19 mouse cellular contexts compared by ENCODE assay signal in the genomic region with DNA sequence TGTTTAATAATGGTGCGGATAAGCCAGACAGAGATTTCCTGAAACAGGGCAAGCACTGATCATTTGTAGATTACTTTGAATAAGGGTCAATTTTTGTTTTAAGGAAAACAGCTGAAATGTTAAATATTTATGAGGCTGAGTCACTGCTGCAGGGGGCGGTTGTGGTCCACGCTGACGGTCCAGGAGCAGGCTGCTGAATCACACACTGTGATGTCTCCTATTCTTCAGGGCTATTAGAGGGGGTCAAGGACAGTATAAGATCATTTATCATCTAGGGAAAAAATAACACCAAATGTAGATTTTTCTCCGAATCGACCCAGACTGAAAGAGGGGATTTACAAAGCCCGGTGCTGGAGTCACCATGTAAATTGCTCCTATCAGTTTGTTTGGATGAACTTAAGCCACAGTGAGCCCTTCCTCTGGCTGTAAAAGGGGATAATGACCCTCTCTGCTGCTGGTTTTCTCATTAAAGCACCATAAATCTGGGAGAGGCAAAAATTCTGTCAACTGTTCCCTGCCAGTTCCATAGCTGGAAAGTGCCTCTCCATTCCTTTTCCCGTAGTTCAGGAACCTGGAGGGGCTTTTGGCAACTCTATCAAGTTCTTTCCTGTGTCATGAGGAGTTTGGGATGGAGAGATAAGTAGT.
A peak's percentile ranks its signal among the peaks of the same experiment; 100 is the strongest.
DNase-seq lines count a peak whose midpoint lies in the region; ATAC-seq and TF ChIP-seq lines count a peak whose summit lies in the region.
"Had no signal": no experiment of that assay in that cellular context is flagged by ENCODE, and none has a peak within 500 bp of the region (broad histone marks: within the 10 kb centered on the region; RNA-seq: fewer than 3 reads in every experiment).

No protein-coding gene starts in this region.

- H3K4me2 ChIP-seq in kidney, embryonic 14.5 days (replicated peaks; ENCODE audit: low read depth, low read length): no peak overlapping the region
- H3K4me2 ChIP-seq in stomach, postnatal 0 days (replicated peaks; ENCODE audit: low read depth): no peak overlapping the region
- H3K4me2 ChIP-seq: forebrain, embryonic 15.5 days; limb, embryonic 12.5 days; liver, embryonic 15.5 days had no signal

- TF ChIP-seq POLR2A in kidney, adult 2 months (IDR thresholded peaks at IDR 0.05; ENCODE audit: low read depth, low read length): no peak

- intact Hi-C loops in heart, postnatal 14 days (cut with DNase I): no loop called here

- H3K27me3 ChIP-seq in kidney, embryonic 14.5 days (ENCODE audit: control insufficient read depth, insufficient read depth, low read length): no peaks in the 10 kb centered on the region
- H3K27me3 ChIP-seq in kidney, adult 2 months (replicated peaks; ENCODE audit: control insufficient read depth, insufficient read depth, low read length): no peaks in the 10 kb centered on the region
- no peaks in the 10 kb centered on the region for H3K27me3 ChIP-seq in stomach, postnatal 0 days (ENCODE audit: control insufficient read depth, insufficient read depth, low read length)
- H3K27me3 ChIP-seq: forebrain, embryonic 15.5 days; limb, embryonic 12.5 days; liver, embryonic 15.5 days had no signal

- H3K9me3 ChIP-seq in kidney, embryonic 14.5 days (ENCODE audit: control insufficient read depth, low read length): no peaks in the 10 kb centered on the region
- H3K9me3 ChIP-seq in stomach, postnatal 0 days (ENCODE audit: control insufficient read depth, low read length): no peaks in the 10 kb centered on the region
- H3K9me3 ChIP-seq: embryonic facial prominence, embryonic 10.5 days; forebrain, embryonic 15.5 days; limb, embryonic 12.5 days; liver, embryonic 15.5 days; midbrain, embryonic 10.5 days had no signal

- peak; percentile 70; the same call in 1 of the 2 replicates for ATAC-seq in kidney, embryonic 14.5 days (ENCODE audit: low FRiP score, low TSS enrichment)
- ATAC-seq in stomach, postnatal 0 days (ENCODE audit: low FRiP score, low TSS enrichment): no peak
- ATAC-seq: forebrain, embryonic 15.5 days had no signal

- H3K9ac ChIP-seq in kidney, embryonic 14.5 days (ENCODE audit: low read depth, low read length): no peak overlapping the region
- H3K9ac ChIP-seq in stomach, postnatal 0 days (ENCODE audit: low read length): no peak overlapping the region
- H3K9ac ChIP-seq: forebrain, embryonic 15.5 days; limb, embryonic 12.5 days; liver, embryonic 15.5 days had no signal

- 0 out of 2 replicates have a peak, but pooled peaks cover 4% of the 10 kb centered on the region for H3K4me1 ChIP-seq in kidney, embryonic 14.5 days (ENCODE audit: control insufficient read depth, insufficient read depth, low read length)
- H3K4me1 ChIP-seq in kidney, adult 2 months (ENCODE audit: control insufficient read depth, insufficient read depth, low read length): peaks cover 8% of the 10 kb centered on the region; the same call in 1 of the 2 replicates
- no peaks in the 10 kb centered on the region for H3K4me1 ChIP-seq in stomach, postnatal 0 days (replicated peaks; ENCODE audit: control insufficient read depth, insufficient read depth)
- H3K4me1 ChIP-seq: forebrain, embryonic 15.5 days; liver, embryonic 15.5 days had no signal

- no peak overlapping the region for H3K4me3 ChIP-seq in kidney, embryonic 14.5 days (ENCODE audit: low read length)
- H3K4me3 ChIP-seq in kidney, adult 2 months (ENCODE audit: insufficient read depth, low read depth, low read length): no peak overlapping the region
- H3K4me3 ChIP-seq in stomach, postnatal 0 days (ENCODE audit: low read depth, low read length): no peak overlapping the region
- H3K4me3 ChIP-seq: embryonic facial prominence, embryonic 10.5 days; erythroblast, embryonic 14.5 days; forebrain, embryonic 15.5 days; gastrocnemius, adult 2 months; heart, adult 2 months; limb, embryonic 12.5 days; liver, embryonic 15.5 days; midbrain, embryonic 10.5 days had no signal

- TF ChIP-seq EP300 in stomach, postnatal 0 days (optimal IDR thresholded peaks at IDR 0.05): no peak

- WGBS in kidney, embryonic 14.5 days: 17% methylated on average over 8 of the region's 8 CpGs
- 31% methylated on average over 8 of the region's 8 CpGs for WGBS in kidney, adult 2 months
- WGBS in stomach, postnatal 0 days: 29% methylated on average over 8 of the region's 8 CpGs

- H3K36me3 ChIP-seq in kidney, embryonic 14.5 days (ENCODE audit: control insufficient read depth, insufficient read depth, low read length): no peaks in the 10 kb centered on the region
- H3K36me3 ChIP-seq in kidney, adult 2 months (ENCODE audit: control insufficient read depth, insufficient read depth, low read length): no peaks in the 10 kb centered on the region
- H3K36me3 ChIP-seq in stomach, postnatal 0 days (ENCODE audit: control insufficient read depth, insufficient read depth, low read length): no peaks in the 10 kb centered on the region
- H3K36me3 ChIP-seq: embryonic facial prominence, embryonic 10.5 days; forebrain, embryonic 15.5 days; limb, embryonic 12.5 days; liver, embryonic 15.5 days; midbrain, embryonic 10.5 days had no signal

- no peak overlapping the region for H3K27ac ChIP-seq in kidney, embryonic 14.5 days (ENCODE audit: low read depth, low read length)
- no peak overlapping the region for H3K27ac ChIP-seq in kidney, adult 2 months (ENCODE audit: insufficient read depth, low read depth, low read length)
- no peak overlapping the region for H3K27ac ChIP-seq in stomach, postnatal 0 days (replicated peaks)
- H3K27ac ChIP-seq: embryonic facial prominence, embryonic 10.5 days; forebrain, embryonic 15.5 days; gastrocnemius, adult 2 months; heart, adult 2 months; limb, embryonic 12.5 days; liver, embryonic 15.5 days; midbrain, embryonic 10.5 days had no signal

- no peak for TF ChIP-seq CTCF in kidney, adult 2 months (conservative IDR thresholded peaks at IDR 0.05; ENCODE audit: insufficient read depth, insufficient read length, low read depth, low read length)
- peak; percentile 35 for TF ChIP-seq CTCF in stomach, postnatal 0 days (IDR thresholded peaks at IDR 0.05; ENCODE audit: low read depth)

- DNase-seq in kidney, adult 2 months: no peak
- DNase-seq in right cerebral cortex, adult 18-20 months: peak; percentile 7
- DNase-seq in right cerebral cortex, postnatal 4 days: no peak
- peak; percentile 16 for DNase-seq in brain, adult 2 months (ENCODE audit: low read depth, low spot score)
- DNase-seq in stomach, postnatal 0 days (ENCODE audit: low spot score): no peak
- DNase-seq in urinary bladder, postnatal 36 days (ENCODE audit: low spot score in 2 of 2): no peak
- no peak for DNase-seq in heart, postnatal 14 days
- DNase-seq: cerebellum, adult 9-10 months; gastrocnemius, adult 2 months; heart, adult 2 months; lung, postnatal 14 days; thymus, adult 18-20 months had no signal

Comparison
In these comparisons a context has a peak if more than half of its experiments do, and no peak if none do; other contexts are left out.
1. DNase-seq: peak in right cerebral cortex, adult 18-20 months (single experiment) and brain, adult 2 months (single experiment); none in kidney, adult 2 months (single experiment), right cerebral cortex, postnatal 4 days (single experiment), stomach, postnatal 0 days (single experiment), urinary bladder, postnatal 36 days (0 of 2) and heart, postnatal 14 days (0 of 2).